Mouse (Mus musculus): Measurements from ENCODE around the gene Sult1b1.

DNA sequence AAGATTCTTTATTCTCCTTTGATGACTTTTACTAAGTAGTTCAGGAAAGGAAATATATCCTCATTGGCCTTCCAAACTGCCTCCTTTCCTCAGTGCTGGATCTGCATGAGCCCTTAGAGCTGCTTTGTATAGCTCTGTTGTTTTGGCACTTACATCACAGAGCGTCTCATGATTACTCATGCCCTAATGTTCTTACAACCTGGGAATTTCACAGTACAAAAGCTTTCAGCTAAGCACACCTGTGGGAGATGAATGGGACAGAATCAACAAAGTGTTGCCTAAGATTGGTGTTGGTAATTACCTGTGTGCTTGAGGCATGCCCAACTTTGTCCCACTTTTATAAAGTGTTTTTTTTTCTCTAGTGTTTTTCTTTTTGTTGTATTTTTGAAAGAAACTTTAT lies 35.3 kb downstream of the Sult1b1 start:
- no peak for TF ChIP-seq POLR2A (IDR thresholded peaks at IDR 0.05; ENCODE audit: borderline replicate concordance, insufficient read depth, low read length)
- TF ChIP-seq CTCF (IDR thresholded peaks at IDR 0.05; ENCODE audit: borderline replicate concordance, insufficient read depth, low read depth, low read length), result no peak
